Mouse (Mus musculus): ENCODE data around the gene Ranbp3.

GRCm38 (mm10) chr17:56669766-56670165, 3.3 kb upstream of the Ranbp3 start:
- TF ChIP-seq CTCF (IDR thresholded peaks at IDR 0.05; ENCODE audit: low read depth, low read length) (no peak), POLR2A (IDR thresholded peaks at IDR 0.05; ENCODE audit: extremely low read depth, insufficient read depth, low read length) (no peak)

Measured in liver, adult 2 months (tissue).